Mouse (Mus musculus) stomach, embryonic 14.5 days (tissue): ENCODE results near the gene Gm20388. TPM values are rescaled to one million over a fixed set of nuclear protein-coding genes. Genes with fewer than 3 reads are reported as not detected.

Source experiments
- ATAC-seq: fragments of 200-750 bp; cut with Nextera tagmentation; 2 replicates; pipeline ENCODE4 v1.8.0; 2017; ENCODE audit warnings: low read depth, moderate TSS enrichment; ENCODE audit not compliant: insufficient number of reproducible peaks, insufficient read depth, low FRiP score
- H3K27ac ChIP-seq: fragments of 300-500 bp; sonication (generic); 2 replicates; pipeline ENCODE4 v1.5.1; 2014; ENCODE audit warnings: mild to moderate bottlenecking, low read length, moderate library complexity, mixed read lengths
- H3K27me3 ChIP-seq: fragments of 300-500 bp; sonication (generic); 2 replicates; pipeline ENCODE4 v1.6.1; 2014; ENCODE audit warnings: low read length, control low read depth, mixed read lengths; ENCODE audit not compliant: control insufficient read depth, insufficient read depth
- H3K36me3 ChIP-seq: fragments of 300-500 bp; sonication (generic); 2 replicates; pipeline ENCODE4 v1.6.1; 2014; ENCODE audit warnings: mild to moderate bottlenecking, control low read depth, low read length, moderate library complexity, mixed read lengths; ENCODE audit not compliant: control insufficient read depth, insufficient read depth
- H3K4me1 ChIP-seq: fragments of 300-500 bp; sonication (generic); 2 replicates; pipeline ENCODE4 v1.6.1; 2014; ENCODE audit warnings: low read length, control low read depth, mixed read lengths; ENCODE audit not compliant: control insufficient read depth, insufficient read depth
- H3K4me2 ChIP-seq: fragments of 300-500 bp; sonication (generic); replicated peaks from 2 replicates; pipeline ENCODE4 v1.6.1; 2014; ENCODE audit warnings: low read depth, low read length, control low read depth
- H3K4me3 ChIP-seq: fragments of 300-500 bp; sonication (generic); 2 replicates; pipeline ENCODE4 v1.5.1; 2014; ENCODE audit warnings: low read depth, low read length, control low read depth
- H3K9ac ChIP-seq: fragments of 300-500 bp; sonication (generic); replicated peaks from 2 replicates; pipeline ENCODE4 v1.6.1; 2014; ENCODE audit warnings: low read depth, mild to moderate bottlenecking, control low read depth, low read length, moderate library complexity, mixed read lengths
- H3K9me3 ChIP-seq: fragments of 300-500 bp; sonication (generic); 2 replicates; pipeline ENCODE4 v1.6.1; 2016; ENCODE audit warnings: low read depth, low read length, control low read depth; ENCODE audit not compliant: control insufficient read depth
- WGBS: fragments of 180-500 bp; shearing (Covaris S2); extraction: QIAGEN DNeasy Blood & Tissue Kit; methylation state at CpG from one replicate; pipeline ENCODE4 v1.1.7; 2014; 5-methylcytosine and 5-hydroxymethylcytosine counted together
- polyA plus RNA-seq: library from polyadenylated mRNA; unstranded; fragments of >200 nt; fragmentation: Nextera tagmentation; extraction: Ambion mirVana; gene quantifications from 2 replicates; pipeline ENCODE4 v1.2.1, GENCODE M21; 2014

Gm20388 gene
- polyA plus RNA-seq, 1 experiment from 2014 or later: 11.4 TPM

- H3K4me3 ChIP-seq: no peak overlapping the region
- peaks cover 4% of the 10 kb centered on the region; the same call in 1 of the 2 replicates for H3K4me1 ChIP-seq
- ATAC-seq: no peak
- H3K4me2 ChIP-seq: no peak overlapping the region
- H3K36me3 ChIP-seq: peaks cover 21% of the 10 kb centered on the region
- 81% methylated on average over 4 of the region's 4 CpGs for WGBS
- no peak overlapping the region for H3K9ac ChIP-seq
- no peak overlapping the region for H3K27ac ChIP-seq
- H3K9me3 ChIP-seq: no peaks in the 10 kb centered on the region
- no peaks in the 10 kb centered on the region for H3K27me3 ChIP-seq
Observed at GRCm38 (mm10) chr8:122028116-122028515, 2117.5 kb downstream of the Gm20388 start.

- Histone ChIP-seq H3K27ac (no peak overlapping the region), H3K4me3 (no peak overlapping the region), H3K27me3 (no peaks in the 10 kb centered on the region), H3K9ac (no peak overlapping the region), H3K9me3 (no peaks in the 10 kb centered on the region), H3K36me3 (peaks cover 3% of the 10 kb centered on the region), H3K4me1 (peaks cover 4% of the 10 kb centered on the region; the same call in 1 of the 2 replicates), H3K4me2 (no peak overlapping the region)
- 64% methylated on average over 7 of the region's 7 CpGs for WGBS
- no peak for ATAC-seq
Observed at GRCm38 (mm10) chr8:122030965-122031364, 2120.3 kb downstream of the Gm20388 start.

- Histone ChIP-seq H3K27me3 (no peaks in the 10 kb centered on the region), H3K4me3 (no peak overlapping the region), H3K9me3 (no peaks in the 10 kb centered on the region), H3K27ac (no peak overlapping the region), H3K36me3 (no peaks in the 10 kb centered on the region), H3K9ac (no peak overlapping the region), H3K4me2 (no peak overlapping the region), H3K4me1 (peaks cover 4% of the 10 kb centered on the region; the same call in 1 of the 2 replicates)
- 21% methylated on average over 9 of the region's 9 CpGs for WGBS
- no peak for ATAC-seq
Observed at GRCm38 (mm10) chr8:122032741-122033140, 2122.1 kb downstream of the Gm20388 start.

GRCm38 (mm10) chr8:122035543-122035942, 2124.9 kb downstream of the Gm20388 start:
- ATAC-seq: no peak
- Histone ChIP-seq H3K4me3 (no peak overlapping the region), H3K9ac (no peak overlapping the region), H3K27ac (no peak overlapping the region), H3K27me3 (no peaks in the 10 kb centered on the region), H3K36me3 (no peaks in the 10 kb centered on the region), H3K9me3 (no peaks in the 10 kb centered on the region), H3K4me1 (peaks cover 4% of the 10 kb centered on the region; the same call in 1 of the 2 replicates), H3K4me2 (no peak overlapping the region)
- WGBS: 63% methylated on average over 7 of the region's 7 CpGs

GRCm38 (mm10) chr8:122036325-122036724, 2125.7 kb downstream of the Gm20388 start:
- no peaks in the 10 kb centered on the region for H3K36me3 ChIP-seq
- no peaks in the 10 kb centered on the region for H3K9me3 ChIP-seq
- no peaks in the 10 kb centered on the region for H3K27me3 ChIP-seq
- H3K4me2 ChIP-seq: no peak overlapping the region
- 71% methylated on average over 6 of the region's 6 CpGs for WGBS
- H3K4me1 ChIP-seq: peaks cover 4% of the 10 kb centered on the region; the same call in 1 of the 2 replicates
- ATAC-seq: no peak
- no peak overlapping the region for H3K27ac ChIP-seq
- no peak overlapping the region for H3K9ac ChIP-seq
- H3K4me3 ChIP-seq: no peak overlapping the region

GRCm38 (mm10) chr8:122037279-122037678, 2126.6 kb downstream of the Gm20388 start:
- no peaks in the 10 kb centered on the region for H3K4me1 ChIP-seq
- 69% methylated on average over 7 of the region's 7 CpGs for WGBS
- no peak overlapping the region for H3K9ac ChIP-seq
- no peak for ATAC-seq
- H3K27me3 ChIP-seq: no peaks in the 10 kb centered on the region
- H3K4me3 ChIP-seq: no peak overlapping the region
- H3K36me3 ChIP-seq: no peaks in the 10 kb centered on the region
- H3K9me3 ChIP-seq: no peaks in the 10 kb centered on the region
- H3K4me2 ChIP-seq: no peak overlapping the region
- no peak overlapping the region for H3K27ac ChIP-seq

- H3K4me1 ChIP-seq: no peaks in the 10 kb centered on the region
- no peak for ATAC-seq
- no peaks in the 10 kb centered on the region for H3K27me3 ChIP-seq
- H3K27ac ChIP-seq: no peak overlapping the region
- H3K36me3 ChIP-seq: no peaks in the 10 kb centered on the region
- H3K9me3 ChIP-seq: no peaks in the 10 kb centered on the region
- H3K4me3 ChIP-seq: no peak overlapping the region
- no peak overlapping the region for H3K4me2 ChIP-seq
- H3K9ac ChIP-seq: no peak overlapping the region
- WGBS: 93% methylated on average over 6 of the region's 6 CpGs
Observed at GRCm38 (mm10) chr8:122038076-122038475, 2127.4 kb downstream of the Gm20388 start.

- no peak overlapping the region for H3K4me2 ChIP-seq
- H3K9ac ChIP-seq: no peak overlapping the region
- H3K27ac ChIP-seq: no peak overlapping the region
- H3K27me3 ChIP-seq: no peaks in the 10 kb centered on the region
- H3K36me3 ChIP-seq: no peaks in the 10 kb centered on the region
- 69% methylated on average over 4 of the region's 4 CpGs for WGBS
- no peak overlapping the region for H3K4me3 ChIP-seq
- no peaks in the 10 kb centered on the region for H3K4me1 ChIP-seq
- H3K9me3 ChIP-seq: no peaks in the 10 kb centered on the region
- no peak for ATAC-seq
Observed at GRCm38 (mm10) chr8:122039452-122039851, 2128.8 kb downstream of the Gm20388 start.

- no peaks in the 10 kb centered on the region for H3K9me3 ChIP-seq
- no peaks in the 10 kb centered on the region for H3K27me3 ChIP-seq
- no peak overlapping the region for H3K4me2 ChIP-seq
- no peak for ATAC-seq
- 62% methylated on average over 15 of the region's 15 CpGs for WGBS
- H3K36me3 ChIP-seq: no peaks in the 10 kb centered on the region
- H3K4me3 ChIP-seq: no peak overlapping the region
- H3K27ac ChIP-seq: no peak overlapping the region
- no peak overlapping the region for H3K9ac ChIP-seq
- no peaks in the 10 kb centered on the region for H3K4me1 ChIP-seq
Observed at GRCm38 (mm10) chr8:122047206-122047870, 2136.7 kb downstream of the Gm20388 start.
